Mouse (Mus musculus): ENCODE results near the gene BC035044.

- TF ChIP-seq CTCF (IDR thresholded peaks at IDR 0.05; ENCODE audit: control insufficient read depth, insufficient read depth, low read length) = no peak
- TF ChIP-seq POLR2A (IDR thresholded peaks at IDR 0.05; ENCODE audit: borderline replicate concordance, control insufficient read depth, low read depth, low read length) = no peak
Measured at GRCm38 (mm10) chr6:128799896-128800270, 91.0 kb downstream of the BC035044 start.

All from bone marrow, adult 2 months (tissue).